Mouse (Mus musculus) cerebellum, adult 9-11 months (tissue): Measurements from ENCODE around the gene Olfr1028.

Experiments used
- DNase-seq: peaks from one replicate; pipeline ENCODE4 v3.0.0; 2022

The Olfr1028 gene

GRCm38 (mm10) chr2:85950137-85950536 lies at the start of gene Olfr1028:
Olfr1028 (plus strand) TSS chr2:85950437.
- no peak for DNase-seq

- DNase-seq = no peak
Observed at GRCm38 (mm10) chr2:85904952-85905351, 45.3 kb upstream of the Olfr1028 start, which contains the start of gene Olfr1024. Olfr1024 (minus strand) TSS chr2:85905052.

- no peak for DNase-seq
Observed at GRCm38 (mm10) chr2:85913197-85913596, 37.0 kb upstream of the Olfr1028 start.

- DNase-seq = no peak
Observed at GRCm38 (mm10) chr2:85914893-85915292, 35.3 kb upstream of the Olfr1028 start, which contains the start of gene Olfr1025-ps1. Olfr1025-ps1 (plus strand) TSS chr2:85915193.

GRCm38 (mm10) chr2:85921258-85921657 lies 29.0 kb upstream of the Olfr1028 start, which contains the start of gene Olfr1026:
Olfr1026 (plus strand) TSS chr2:85921558.
- no peak for DNase-seq

- no peak for DNase-seq
Observed at GRCm38 (mm10) chr2:85973595-85973994, 23.4 kb downstream of the Olfr1028 start, which contains the start of gene Olfr1029. Olfr1029 (plus strand) TSS chr2:85973895.

GRCm38 (mm10) chr2:85978976-85979375 lies 28.7 kb downstream of the Olfr1028 start, which contains the start of gene Olfr1030:
Olfr1030 (plus strand) TSS chr2:85979276.
- DNase-seq = no peak

GRCm38 (mm10) chr2:85990004-85990403 lies 39.8 kb downstream of the Olfr1028 start, which contains the start of gene Olfr1031:
Olfr1031 (plus strand) TSS chr2:85990304.
- DNase-seq = no peak
